24 mouse cellular contexts compared by ENCODE assay signal in genomic region chr10:25482791-25483190, GRCm38 (mm10). TPM values are rescaled to one million over a fixed set of nuclear protein-coding genes. Genes with fewer than 3 reads are reported as not detected.
"Had no signal": no experiment of that assay in that cellular context is flagged by ENCODE, and none has a peak within 500 bp of the region (broad histone marks: within the 10 kb centered on the region; RNA-seq: fewer than 3 reads in every experiment).

No protein-coding gene starts in this region.

- ATAC-seq: liver, postnatal 0 days had no signal

- H3K27ac ChIP-seq: limb, embryonic 12.5 days; limb, embryonic 15.5 days; liver, embryonic 14.5 days; lung, embryonic 15.5 days had no signal

- H3K9me3 ChIP-seq: limb, embryonic 12.5 days; limb, embryonic 15.5 days; lung, embryonic 15.5 days had no signal

- DNase-seq: kidney, postnatal 14 days; left cerebral cortex, postnatal 4 days; liver, postnatal 0 days; lung, postnatal 14 days; lung, postnatal 4 days; midbrain, embryonic 14.5 days; thymus, adult 18-20 months; thymus, postnatal 4 days had no signal

- H3K4me1 ChIP-seq: limb, embryonic 12.5 days; limb, embryonic 15.5 days; lung, embryonic 15.5 days had no signal

- H3K9ac ChIP-seq: limb, embryonic 12.5 days; limb, embryonic 15.5 days; liver, embryonic 14.5 days; liver, postnatal 0 days; lung, embryonic 15.5 days had no signal

- H3K4me2 ChIP-seq: limb, embryonic 12.5 days; limb, embryonic 15.5 days; liver, embryonic 11.5 days; lung, embryonic 15.5 days; midbrain, embryonic 11.5 days had no signal

- H3K27me3 ChIP-seq: limb, embryonic 12.5 days; limb, embryonic 15.5 days; lung, embryonic 15.5 days had no signal

- H3K4me3 ChIP-seq: limb, embryonic 12.5 days; limb, embryonic 15.5 days; lung, embryonic 15.5 days had no signal

RNA-seq across cellular contexts. Expression of gene Smlr1, which starts 53.3 kb away (rescaled TPM):
- total RNA-seq: layer of hippocampus, adult 18-20 months; left cerebral cortex, adult 8-10 months; left cerebral cortex, postnatal 14 days; left cerebral cortex, postnatal 4 days; megakaryocyte progenitor cell, adult 5-6 weeks; megakaryocyte-erythroid progenitor cell, adult 5-6 weeks had no signal
- polyA plus RNA-seq: limb, embryonic 12.5 days; limb, embryonic 15.5 days; lung, embryonic 15.5 days; midbrain, embryonic 11.5 days; midbrain, embryonic 14.5 days; midbrain, postnatal 0 days; neural tube, embryonic 11.5 days; neural tube, embryonic 14.5 days; spleen, adult 2 months; testis, adult 2 months had no signal
